Mouse (Mus musculus) cerebellum, postnatal 14 days (tissue): ENCODE measurements around the gene Cib3.

Source experiments
- DNase-seq, 2 experiments: peaks; one replicate each; pipeline ENCODE4 v3.0.0; 2021; ENCODE audit warnings: mixed read lengths in 2 of 2

Cib3 gene

DNA sequence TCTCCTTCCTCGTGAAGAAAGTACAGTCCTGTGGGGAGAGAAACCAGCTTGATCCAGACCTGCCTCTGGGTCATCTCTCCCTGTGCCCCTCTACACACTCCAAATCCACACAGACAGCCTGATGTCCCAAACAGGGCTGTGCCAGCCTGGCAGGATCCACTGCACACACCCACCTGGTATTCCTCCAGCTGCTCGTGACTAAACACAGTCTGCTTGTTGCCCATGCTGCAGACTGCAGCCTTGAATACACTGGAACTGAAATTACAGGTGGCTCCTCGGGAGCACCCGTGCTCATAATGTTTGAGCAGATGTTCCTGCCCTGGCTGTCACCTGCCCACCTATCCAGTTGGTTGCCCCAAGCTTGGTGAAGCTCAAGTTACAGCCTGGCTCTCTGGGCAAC lies at the start of gene Cib3:
Gene Cib3, minus strand, starts transcription at position 87 of the 400 bp plus-strand sequence.
- DNase-seq, result no peak

DNA sequence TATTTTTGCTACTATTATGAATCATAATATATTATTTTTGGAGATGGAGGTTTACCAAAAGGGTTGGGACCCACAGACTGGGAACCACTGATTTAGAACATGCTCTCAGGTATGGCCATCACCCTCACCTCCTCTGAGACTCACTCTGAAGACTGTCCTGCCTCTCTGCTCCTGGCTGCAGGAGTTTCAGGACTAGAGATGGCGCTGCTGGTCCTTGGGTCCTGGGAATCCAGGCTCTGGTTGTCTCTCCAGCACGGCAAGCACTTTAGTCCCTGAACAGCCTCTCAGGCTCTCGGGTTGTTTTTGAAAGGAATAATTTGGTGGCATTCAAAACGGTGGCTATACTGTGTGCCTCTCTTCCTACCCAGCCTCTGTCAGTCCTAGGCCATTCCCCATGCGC lies 49.2 kb upstream of the Cib3 start:
- peak; percentile 29 to 47 for DNase-seq

DNA sequence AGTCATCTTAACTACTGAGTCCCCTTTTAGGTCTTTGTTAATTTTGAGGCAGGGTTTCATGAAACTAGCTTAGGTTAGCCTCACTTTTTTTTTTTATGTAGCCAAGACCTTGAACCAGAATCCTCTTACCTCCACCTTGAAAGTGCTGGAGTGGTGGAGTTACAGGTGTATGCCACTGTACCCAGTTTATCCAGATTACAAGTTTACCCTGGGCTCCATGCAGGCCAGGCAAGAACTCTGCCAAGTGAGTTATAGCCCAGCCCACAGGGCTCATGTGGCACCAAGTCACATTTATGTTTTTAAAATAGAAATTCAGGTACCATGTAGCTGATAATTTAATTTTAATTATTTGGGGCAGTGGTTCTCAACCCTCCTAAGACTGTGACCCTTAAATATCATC lies 48.8 kb upstream of the Cib3 start:
- DNase-seq, result no peak

DNA sequence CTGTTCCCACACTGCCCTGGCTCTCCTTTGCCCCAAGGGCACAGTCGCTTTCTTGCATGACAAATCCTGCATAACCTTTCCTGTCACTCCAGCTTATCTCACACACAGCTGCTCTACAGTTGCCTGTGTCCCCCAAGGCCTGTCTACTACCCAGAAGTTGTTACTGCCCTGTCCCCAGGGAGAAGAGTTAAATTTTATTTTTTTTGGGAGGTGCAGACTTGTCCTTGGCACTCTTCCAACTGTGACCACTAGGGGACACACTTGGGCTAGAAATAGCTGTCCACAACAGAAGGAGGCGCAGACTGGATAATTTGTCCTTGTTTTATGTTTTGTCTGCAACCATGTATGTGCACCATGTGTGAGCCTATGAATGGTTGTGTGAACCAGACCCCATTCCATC lies 48.4 kb upstream of the Cib3 start:
- DNase-seq, result peak; percentile 64 to 67

DNA sequence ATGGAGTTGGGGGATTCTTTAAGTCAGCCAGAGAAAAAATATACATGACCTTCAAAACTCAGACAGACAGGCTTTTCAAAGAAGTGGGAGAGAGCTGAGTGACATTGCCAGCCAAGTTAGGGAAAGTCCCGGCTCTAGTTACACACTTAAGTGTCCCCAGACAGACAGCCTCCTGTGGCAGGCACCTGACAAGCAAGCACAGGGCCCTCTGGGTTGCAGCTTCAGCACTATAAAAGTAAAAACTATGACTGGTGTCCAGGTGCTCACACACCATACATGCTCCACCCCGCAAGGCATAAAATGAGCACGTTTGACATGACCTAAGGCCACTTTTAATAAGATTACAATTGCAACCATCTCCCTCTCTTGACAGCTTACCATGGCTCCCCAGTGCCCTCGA lies 47.9 kb upstream of the Cib3 start:
- DNase-seq, result no peak

DNA sequence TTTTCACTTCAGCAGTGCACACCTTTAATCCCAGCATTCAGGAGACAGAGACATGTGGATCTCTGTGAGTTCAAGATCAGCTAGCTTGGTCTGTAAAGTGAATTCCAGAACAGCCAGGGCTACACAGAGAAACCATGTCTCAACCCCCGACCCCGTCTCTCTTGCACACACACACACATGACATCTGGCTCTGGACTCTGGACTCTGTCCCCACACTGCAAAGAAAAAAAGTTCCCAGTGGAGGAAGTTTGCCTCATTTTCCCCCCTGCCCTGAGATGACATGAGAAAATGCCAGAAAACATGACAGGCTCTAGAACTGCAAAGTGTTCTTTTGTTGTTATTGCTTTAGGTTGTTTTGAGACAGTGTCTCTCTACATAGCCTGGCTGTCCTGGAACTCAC lies 47.2 kb upstream of the Cib3 start:
- no peak for DNase-seq

DNA sequence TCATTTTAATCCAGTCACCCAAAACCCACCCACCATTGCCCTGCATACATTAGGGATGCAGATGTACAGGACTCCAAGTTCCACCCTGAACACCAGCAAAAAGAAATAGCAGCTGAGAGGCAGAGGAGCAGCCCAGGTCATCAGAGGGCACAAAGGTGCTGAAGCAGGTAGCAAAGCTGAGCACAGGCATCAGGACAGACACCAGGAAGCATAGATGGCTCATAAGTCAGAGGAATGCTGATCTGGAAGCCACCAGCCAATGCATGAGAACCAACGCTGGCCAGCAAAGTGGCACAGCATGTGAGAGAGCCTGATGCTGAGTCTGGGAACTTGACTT lies 45.2 kb upstream of the Cib3 start:
- DNase-seq, result no peak

DNA sequence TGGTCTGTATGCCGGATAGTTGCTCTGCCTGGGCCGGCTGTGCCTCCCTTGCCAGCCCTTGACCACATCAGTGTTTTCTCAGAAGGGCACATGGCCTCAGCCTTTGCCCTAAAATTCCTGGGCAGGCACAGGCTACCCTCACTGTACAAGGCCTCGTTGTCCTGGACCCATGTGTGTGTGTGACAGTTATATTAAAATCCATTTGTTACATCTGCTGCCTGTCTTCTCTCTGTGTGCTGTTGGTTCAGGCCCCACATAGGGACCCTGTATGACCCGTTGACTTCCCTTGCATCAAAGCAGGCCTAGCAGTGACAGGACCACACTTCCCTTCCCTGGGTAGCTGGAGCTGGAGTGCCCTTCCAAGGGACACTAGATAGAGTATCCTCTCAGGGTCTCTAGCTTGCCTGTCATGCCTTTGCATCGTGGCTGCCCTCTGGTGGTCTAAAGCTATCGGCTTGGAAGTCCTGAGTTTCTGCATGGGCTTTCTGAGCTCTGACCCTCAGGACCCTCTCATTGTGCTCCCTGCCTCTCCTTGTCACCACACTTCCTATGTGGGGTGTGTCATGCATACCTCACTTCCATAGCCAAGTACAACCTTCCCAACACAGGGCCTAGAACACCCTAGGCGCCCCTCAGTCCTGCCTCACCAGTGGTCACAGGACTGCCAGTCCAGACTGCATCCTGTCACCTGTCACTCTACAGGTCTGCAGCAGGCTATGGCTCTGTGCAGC lies 44.7 kb upstream of the Cib3 start:
- DNase-seq, result peak; percentile 38 to 66

DNA sequence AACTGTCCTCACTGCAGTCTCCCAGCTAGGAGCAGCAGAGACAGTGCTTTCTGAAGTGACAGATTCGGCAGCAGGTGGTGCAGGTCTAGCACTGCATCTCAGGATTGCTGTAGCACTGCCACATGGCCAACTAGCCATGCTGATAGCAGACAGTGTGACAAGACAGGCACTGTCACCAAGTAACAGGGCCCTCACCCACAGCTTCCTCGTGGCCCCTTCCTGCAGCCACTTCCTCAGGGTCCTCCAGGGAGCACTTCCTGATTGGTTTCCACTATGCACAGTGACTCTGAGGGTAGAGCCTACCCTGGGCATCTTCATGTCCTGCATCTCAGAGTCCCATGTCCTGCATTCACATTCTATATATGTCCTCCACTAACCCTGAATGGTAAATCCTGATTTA lies 32.0 kb upstream of the Cib3 start:
- no peak for DNase-seq

DNA sequence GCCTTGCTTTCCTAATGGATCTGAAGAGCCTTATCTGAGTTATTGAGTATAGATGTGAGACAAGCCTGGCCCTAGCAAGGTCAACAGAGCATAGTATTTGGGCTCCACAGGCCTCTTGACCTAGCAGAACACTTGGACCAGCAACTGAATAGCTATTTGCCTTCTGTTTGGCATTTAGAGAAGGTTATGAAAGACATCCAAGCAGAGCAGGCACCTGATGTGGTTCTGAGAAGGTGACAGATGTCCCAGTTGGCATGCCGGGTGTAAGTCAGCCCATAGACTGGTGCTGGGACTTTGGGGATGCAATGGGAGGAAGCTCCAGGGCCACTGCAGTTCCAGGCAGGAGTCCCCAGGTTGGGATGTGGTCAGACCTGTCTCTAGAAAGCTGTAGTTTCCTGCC lies 29.6 kb upstream of the Cib3 start:
- DNase-seq, result no peak

DNA sequence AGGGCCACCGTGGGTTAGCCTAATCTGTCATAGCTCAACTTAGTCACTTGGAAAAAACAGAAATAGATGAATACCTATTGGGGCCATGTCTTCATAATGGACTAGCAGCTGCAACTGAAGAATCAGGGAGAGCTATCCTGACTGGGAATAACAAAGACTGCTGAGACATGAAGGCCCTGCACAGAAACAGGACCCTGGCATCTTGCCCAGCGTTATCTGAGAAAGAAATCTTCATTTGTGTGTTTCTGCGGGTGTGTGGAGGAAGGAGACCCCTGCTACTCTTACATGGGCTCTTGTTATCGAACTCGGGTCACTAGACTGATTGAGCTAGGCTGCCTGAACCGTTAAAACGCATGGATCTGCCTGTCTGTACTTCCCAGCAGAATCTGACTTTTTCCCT lies 28.3 kb upstream of the Cib3 start:
- DNase-seq, result peak; percentile 28 to 51

DNA sequence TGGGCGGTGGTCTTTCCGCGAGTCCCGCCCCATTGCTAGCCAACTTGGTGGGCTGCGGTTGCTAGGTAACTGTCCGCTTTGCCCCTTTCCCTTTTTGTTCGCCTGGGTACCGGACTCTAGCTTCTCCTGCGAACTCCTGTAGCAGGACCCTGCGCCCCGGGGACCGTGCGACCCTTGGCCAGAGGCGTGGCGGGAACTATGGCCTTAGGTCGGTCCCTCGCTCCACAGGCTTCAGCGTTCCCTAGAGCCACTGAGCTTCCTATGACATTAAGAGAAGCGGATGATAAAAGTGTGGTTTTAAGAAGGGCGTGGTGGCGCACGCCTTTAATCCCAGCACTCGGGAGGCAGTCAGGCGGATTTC lies 27.7 kb upstream of the Cib3 start:
- DNase-seq, result no peak

DNA sequence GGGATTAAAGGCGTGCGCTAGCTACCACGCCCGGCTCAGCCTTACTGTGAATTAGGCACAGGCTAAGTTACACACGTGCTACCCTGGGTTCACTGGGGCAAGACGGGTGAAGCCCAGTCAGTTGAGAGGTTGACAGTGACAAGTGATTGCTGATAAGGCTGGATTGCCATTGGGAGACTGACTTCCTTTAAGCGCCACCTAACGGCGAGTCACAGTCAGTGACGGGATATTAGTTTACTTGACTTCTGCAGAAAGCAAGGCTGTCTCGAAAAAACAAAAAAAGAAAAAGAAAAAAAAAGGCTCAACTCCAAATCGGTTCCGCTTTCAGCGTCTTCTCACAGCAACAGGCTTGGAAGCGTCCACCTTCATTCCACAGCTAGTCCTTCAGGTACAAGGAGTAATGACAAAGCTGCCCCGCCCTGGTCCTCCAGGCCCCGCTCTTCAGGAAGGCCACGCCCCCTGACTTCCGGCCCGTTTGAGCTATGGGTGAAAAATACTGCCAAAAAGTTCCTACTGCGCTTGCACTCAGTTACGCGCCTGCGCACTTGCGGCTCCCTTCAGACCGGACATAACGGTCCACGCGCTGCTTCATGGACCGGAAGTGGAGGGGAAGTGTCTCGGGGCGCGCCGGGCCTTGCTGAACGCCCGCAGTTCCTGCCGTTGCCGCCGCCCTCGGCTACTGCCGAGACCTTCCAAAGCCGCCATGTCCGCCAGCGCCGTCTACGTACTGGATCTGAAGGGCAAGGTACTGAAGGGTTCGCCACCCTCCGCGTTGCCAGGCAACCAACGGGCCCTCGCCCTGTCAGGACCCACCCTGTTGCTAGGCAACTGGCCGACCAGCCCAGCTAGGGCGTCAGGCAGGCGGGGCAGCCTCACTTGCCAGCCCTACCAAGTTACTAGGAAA lies 27.1 kb upstream of the Cib3 start, which contains the start of gene Ap1m1:
Gene Ap1m1, plus strand, starts transcription at position 520 of the 904 bp plus-strand sequence.
- DNase-seq, result peak; percentile 98 to 99

DNA sequence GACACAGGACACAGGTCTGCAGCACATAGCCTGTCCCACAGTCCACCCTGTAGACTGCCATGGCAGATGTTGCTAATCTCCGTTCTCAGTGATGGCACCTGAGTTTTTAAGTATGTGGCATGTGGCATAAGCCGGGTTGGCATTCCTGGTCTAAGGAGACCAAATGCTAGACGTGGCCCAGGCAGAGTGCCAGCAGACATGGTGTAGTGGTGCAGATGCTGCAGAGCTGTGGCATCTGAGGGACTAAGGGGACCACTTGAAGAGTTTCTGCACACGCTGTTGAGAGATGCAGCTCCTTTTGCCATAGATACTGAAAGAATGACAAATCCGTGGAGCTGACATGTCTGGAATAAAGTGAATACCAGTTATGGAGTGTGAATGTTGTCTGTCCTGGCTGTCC lies 10.0 kb upstream of the Cib3 start:
- DNase-seq, result no peak

DNA sequence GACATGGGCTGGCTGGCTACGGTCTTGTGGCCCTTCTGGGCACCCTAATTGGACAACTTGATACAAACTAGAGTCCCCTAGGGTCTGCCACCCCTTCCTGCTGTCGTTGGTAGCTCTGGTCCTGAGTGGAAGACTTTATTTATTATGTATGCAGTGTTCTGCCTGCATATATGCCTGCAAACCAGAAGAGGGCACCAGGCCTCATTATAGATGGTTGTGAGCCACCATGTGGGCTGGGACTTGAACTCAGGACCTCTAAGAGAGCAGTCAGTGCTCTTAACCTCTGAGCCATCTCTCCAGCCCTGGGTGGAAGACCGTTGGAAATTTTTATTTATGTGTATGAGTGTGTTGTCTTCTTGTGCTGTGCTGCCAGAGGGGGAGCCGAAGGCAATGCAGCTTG lies 8.1 kb upstream of the Cib3 start:
- DNase-seq, result no peak

DNA sequence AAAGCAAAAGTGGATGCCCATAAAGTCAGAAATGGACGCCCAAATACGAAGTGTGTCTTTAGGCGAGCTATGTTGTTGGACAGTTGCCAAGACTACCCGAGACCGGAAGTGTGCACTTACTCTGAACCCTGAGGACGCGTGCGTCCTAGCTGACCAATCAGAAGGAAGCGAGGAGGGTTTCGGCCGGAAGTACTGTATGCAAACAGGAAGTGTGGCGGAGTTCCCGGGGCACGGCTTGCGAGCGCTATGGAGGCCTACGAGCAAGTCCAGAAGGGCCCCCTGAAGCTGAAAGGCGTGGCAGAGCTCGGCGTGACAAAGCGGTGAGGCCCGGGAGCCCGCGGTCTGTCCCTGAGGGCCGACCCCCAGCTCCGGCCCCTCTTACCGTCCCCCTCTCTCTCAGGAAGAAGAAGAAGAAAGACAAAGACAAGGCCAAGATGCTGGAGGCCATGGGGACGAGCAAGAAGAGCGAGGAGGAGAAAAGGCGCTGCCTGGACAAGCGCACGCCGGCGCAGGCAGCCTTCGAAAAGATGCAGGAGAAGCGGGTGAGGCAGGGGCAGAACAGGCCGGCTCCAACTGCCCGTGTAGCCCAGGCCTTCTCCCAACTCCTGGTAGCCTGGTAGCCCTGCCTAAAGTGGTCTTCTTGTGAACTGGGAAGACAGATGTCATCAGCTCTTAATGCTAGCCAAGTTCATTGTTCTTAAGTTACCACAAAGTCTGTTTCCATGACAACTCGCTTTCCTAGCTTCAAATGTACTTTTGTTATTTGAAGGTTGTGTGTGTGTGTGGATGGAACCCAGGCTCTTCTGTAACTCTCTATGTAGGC lies 7.1 kb upstream of the Cib3 start, which contains the start of gene Fam32a:
Gene Fam32a, plus strand, starts transcription at position 190 of the 823 bp plus-strand sequence.
- peak; percentile 90 to 91 for DNase-seq

DNA sequence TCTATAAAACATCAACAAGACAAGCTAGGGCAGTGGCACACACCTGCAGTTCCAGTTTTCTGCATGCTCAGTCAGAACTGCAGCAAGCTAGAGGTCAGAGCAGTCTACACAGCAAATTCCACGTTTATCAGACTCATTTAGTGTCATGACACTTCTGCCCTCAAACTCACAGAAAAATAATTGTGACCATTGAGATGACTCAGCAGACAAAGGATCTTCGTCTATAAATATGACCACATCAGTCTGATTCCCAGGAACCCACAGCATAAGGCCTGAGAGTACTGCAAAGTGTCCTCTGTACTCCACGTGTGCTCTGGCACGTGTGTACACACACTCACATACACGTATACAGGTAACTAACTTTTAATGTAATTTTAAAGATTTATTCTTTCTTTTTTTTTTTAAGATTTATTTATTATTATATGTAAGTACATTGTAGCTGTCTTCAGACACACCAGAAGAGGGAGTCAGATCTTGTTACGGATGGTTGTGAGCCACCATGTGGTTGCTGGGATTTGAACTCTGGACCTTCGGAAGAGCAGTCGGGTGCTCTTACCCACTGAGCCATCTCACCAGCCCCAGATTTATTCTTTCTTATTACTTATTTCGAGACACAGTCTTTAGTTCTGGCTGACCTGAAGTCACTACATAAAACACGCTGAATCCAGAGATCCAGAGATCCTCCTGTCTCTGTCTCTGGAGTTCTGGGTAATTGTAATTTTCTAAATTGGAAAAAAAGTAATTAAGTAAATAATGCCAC lies 6.3 kb upstream of the Cib3 start:
- no peak for DNase-seq

DNA sequence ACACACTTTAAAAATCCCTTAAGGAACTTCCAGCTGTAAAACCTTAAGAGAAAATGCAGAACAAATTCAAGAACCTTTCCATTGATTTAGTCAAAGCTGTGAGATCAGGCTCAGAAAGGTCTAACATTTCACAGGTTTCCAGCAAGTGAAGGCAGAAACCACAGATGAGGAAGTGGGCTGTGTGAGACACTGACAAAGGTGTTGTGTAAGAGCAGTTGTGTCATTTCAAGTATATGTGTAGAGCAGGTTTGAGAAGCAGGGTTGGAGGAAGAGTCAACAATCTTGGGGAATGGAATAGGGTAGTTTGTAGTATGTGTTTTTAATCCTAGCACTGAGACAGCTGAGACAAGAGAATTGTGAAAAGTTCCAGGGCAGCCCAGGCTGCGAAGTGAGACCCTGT lies 3.2 kb upstream of the Cib3 start:
- no peak for DNase-seq

DNA sequence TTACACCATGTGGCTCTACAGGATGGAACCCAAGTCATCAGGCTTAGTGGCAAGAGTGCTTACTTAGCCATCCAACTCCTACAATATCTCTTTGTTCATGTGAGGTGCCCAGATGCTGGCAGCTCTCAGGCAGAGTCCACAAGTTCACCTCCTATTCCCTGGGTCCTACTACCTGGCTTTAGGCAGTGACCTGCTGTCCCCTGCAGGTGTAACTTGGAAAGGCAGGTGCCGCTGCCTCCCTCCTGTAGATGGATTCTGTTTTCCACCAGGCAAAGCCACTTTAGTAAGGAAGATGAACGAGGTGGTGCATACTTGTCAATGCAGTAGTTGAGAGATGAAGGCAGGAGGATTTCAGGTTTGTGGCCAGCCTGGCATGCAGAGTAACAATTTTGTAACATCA lies 2.4 kb upstream of the Cib3 start:
- DNase-seq, result no peak

DNA sequence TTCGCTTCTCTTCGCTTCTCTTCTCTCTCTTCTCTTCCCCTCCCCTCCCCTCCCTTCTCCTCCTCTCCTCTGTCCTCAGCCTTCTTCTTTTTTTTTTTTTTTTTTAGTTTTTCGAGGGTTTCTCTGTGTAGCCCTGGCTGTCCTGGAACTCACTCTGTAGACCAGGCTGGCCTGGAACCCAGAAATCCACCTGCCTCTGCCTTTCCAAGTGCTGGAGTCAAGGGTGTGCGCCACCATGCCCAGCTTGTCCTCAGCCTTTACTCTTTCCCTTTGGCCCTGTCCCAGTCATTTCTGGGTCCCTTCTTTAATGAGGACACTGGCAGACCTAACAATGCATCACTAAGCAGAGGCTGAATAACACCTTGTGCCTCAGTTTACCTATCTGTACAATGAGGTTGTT lies 899 bp upstream of the Cib3 start, which contains the start of gene Gm11034:
Gene Gm11034, minus strand, starts transcription at position 101 of the 400 bp plus-strand sequence.
- DNase-seq, result no peak

DNA sequence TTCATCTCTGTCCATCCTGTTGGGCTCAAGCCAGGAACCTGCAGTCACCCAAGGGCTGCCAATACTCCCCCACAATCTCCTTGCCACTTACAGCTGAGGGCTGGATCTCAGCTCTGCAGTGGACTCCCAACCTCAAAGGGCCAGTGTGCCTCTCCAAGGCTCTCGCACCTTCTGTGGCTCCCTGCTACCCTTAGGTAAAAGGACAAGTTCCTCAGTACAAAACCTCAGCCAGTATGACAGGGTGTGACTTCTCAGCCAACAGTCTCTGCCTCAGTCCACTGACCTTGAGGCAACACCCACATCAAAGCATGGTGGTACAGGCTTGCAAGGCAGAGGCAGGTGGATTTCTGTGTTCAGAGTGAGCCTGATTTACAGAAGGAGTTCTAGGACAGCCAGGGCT lies 791 bp downstream of the Cib3 start:
- DNase-seq, result no peak

DNA sequence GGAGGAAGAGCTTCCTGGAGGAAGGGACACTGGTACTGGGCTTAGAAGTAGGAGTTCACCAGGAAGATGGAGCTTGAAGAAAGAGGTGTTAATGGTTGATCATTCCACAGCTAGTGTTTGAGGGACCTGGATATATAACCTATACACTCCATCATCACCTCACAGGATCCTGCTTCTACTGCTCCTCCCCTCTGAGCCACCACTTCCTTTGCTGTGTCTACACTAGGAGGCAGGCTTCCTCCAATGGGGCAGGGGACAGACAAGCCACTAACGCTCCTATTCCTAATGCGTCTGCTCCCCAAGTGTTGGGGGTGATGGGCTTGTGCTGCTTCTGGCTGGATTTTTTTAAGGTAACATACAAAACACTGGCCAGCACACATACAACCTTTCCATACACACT lies 1.9 kb downstream of the Cib3 start:
- no peak for DNase-seq

DNA sequence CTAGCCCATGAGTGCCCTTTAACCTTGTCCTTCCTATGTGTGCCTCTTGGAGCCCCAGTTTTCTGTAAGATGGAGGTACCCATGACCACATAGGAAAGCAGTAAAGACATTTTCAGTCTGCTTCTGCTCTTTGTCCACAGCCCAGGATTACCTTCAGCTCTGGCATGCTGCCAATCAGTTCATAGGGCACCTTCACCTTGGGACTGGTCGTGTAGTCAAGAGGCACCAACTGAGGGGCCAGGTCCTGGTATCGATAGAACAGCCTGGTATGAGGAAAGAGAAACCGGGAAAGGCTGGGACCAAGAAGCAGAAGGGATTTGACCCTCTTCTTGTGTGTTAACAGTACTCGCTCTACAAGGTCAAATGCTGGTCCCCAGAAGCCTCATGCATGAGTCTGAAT lies 2.4 kb downstream of the Cib3 start:
- DNase-seq, result no peak
